Mouse (Mus musculus): ENCODE results near the gene Vgll3. TPM values are rescaled to one million over a fixed set of nuclear protein-coding genes. Genes with fewer than 3 reads are reported as not detected.

Vgll3 gene
- polyA plus RNA-seq, 1 experiment = 17.8 TPM

DNA sequence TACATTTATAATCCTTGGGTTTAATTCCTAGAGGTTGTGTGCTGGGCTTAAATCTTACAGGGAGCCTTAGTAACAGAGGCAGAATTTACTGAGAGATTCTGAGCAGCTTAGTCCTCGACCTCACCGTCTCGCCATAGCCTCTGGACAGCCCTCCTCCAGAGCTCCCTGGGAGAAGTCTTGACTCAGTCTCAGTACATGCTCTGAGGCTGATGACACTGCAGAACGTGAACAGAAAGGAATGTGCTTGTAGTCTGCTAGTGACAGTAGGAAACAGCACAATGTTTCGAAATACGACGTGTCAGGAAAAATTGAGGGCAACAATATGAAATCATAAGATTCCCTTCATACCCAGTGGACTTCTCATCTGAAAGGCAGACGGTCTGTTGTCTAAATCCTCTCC, 3.7 kb downstream of the Vgll3 start:
- Histone ChIP-seq H3K4me2 (ENCODE audit: low read depth) (peak overlapping the region; percentile 84), H3K36me3 (ENCODE audit: control insufficient read depth, insufficient read depth) (no peaks in the 10 kb centered on the region), H3K27me3 (ENCODE audit: control insufficient read depth, insufficient read depth, insufficient read length) (no peaks in the 10 kb centered on the region), H3K79me2 (ENCODE audit: control insufficient read depth, insufficient read depth) (peaks cover 40% of the 10 kb centered on the region), H3ac (ENCODE audit: control insufficient read depth, insufficient read length) (no peak overlapping the region), H3K4me3 (peak overlapping the region; percentile 66)
- TF ChIP-seq POLR2AphosphoS2 (IDR thresholded peaks at IDR 0.05; ENCODE audit: insufficient read length, low read depth) = no peak
- TF ChIP-seq MYOD1 (IDR thresholded peaks at IDR 0.05; ENCODE audit: control insufficient read depth in 1 of 3, insufficient read length in 2 of 3, low read depth in 2 of 3) = no peak
- no peak for TF ChIP-seq SRF (IDR thresholded peaks at IDR 0.05; ENCODE audit: control insufficient read depth, insufficient read length, low read depth)
- TF ChIP-seq REST (IDR thresholded peaks at IDR 0.05; ENCODE audit: insufficient read depth, insufficient read length) = no peak
- TF ChIP-seq TCF3 (IDR thresholded peaks at IDR 0.05; ENCODE audit: insufficient read length, low read depth) = no peak
- TF ChIP-seq USF1 (IDR thresholded peaks at IDR 0.05; ENCODE audit: low read depth) = no peak
- no peak for TF ChIP-seq TCF12 (IDR thresholded peaks at IDR 0.05; ENCODE audit: insufficient read depth, poor library complexity, severe bottlenecking)
- peak; percentile 35 for TF ChIP-seq POLR2A (IDR thresholded peaks at IDR 0.05; ENCODE audit: insufficient read length, low read depth)
- no peak for TF ChIP-seq E2F4 (IDR thresholded peaks at IDR 0.05; ENCODE audit: insufficient read depth)
- TF ChIP-seq MYOG (IDR thresholded peaks at IDR 0.05; ENCODE audit: control insufficient read depth in 1 of 3, insufficient read depth in 1 of 3, insufficient read length in 2 of 3, low read depth in 2 of 3) = no peak
- TF ChIP-seq CEBPB (IDR thresholded peaks at IDR 0.05; ENCODE audit: insufficient read depth, poor library complexity, severe bottlenecking) = peak; percentile 49; the same call in 1 of the 2 replicates
- no peak for TF ChIP-seq MAX (IDR thresholded peaks at IDR 0.05; ENCODE audit: low read depth)

DNA sequence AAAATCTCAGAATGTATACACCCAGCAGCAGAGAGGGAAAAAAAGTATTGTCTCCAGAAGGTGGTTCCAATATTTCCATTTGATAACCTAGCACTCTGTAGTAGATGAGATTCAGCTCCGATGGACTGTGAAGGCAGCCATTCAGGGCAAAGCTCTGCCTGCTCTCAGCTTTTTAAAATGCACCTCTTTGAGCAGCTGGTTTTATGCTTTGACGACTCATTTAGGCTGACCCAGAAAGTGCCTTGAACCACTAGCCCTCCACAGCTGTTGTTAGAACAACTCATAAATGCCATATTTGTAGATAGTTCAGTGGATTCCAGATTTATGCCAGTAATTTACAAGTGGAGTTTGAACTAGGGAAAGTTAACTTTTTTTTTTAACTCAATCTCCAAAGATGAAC, 5.7 kb downstream of the Vgll3 start:
- Histone ChIP-seq H3K36me3 (ENCODE audit: control insufficient read depth, insufficient read depth) (no peaks in the 10 kb centered on the region), H3K27me3 (ENCODE audit: control insufficient read depth, insufficient read depth, insufficient read length) (no peaks in the 10 kb centered on the region), H3ac (ENCODE audit: control insufficient read depth, insufficient read length) (no peak overlapping the region), H3K4me2 (ENCODE audit: low read depth) (peak overlapping the region; percentile 57), H3K4me3 (no peak overlapping the region), H3K79me2 (ENCODE audit: control insufficient read depth, insufficient read depth) (peaks cover 60% of the 10 kb centered on the region)
- no peak for TF ChIP-seq CEBPB (IDR thresholded peaks at IDR 0.05; ENCODE audit: insufficient read depth, poor library complexity, severe bottlenecking)
- TF ChIP-seq POLR2A (IDR thresholded peaks at IDR 0.05; ENCODE audit: insufficient read length, low read depth) = no peak
- TF ChIP-seq TCF12 (IDR thresholded peaks at IDR 0.05; ENCODE audit: insufficient read depth, poor library complexity, severe bottlenecking) = peak; percentile 69
- peak in 2 of 3 experiments; percentile 45 to 69 for TF ChIP-seq MYOG (IDR thresholded peaks at IDR 0.05; ENCODE audit: control insufficient read depth in 1 of 3, insufficient read depth in 1 of 3, insufficient read length in 2 of 3, low read depth in 2 of 3)
- no peak for TF ChIP-seq MAX (IDR thresholded peaks at IDR 0.05; ENCODE audit: low read depth)
- no peak for TF ChIP-seq E2F4 (IDR thresholded peaks at IDR 0.05; ENCODE audit: insufficient read depth)
- no peak for TF ChIP-seq REST (IDR thresholded peaks at IDR 0.05; ENCODE audit: insufficient read depth, insufficient read length)
- no peak for TF ChIP-seq USF1 (IDR thresholded peaks at IDR 0.05; ENCODE audit: low read depth)
- peak; percentile 12 for TF ChIP-seq SRF (IDR thresholded peaks at IDR 0.05; ENCODE audit: control insufficient read depth, insufficient read length, low read depth)
- no peak for TF ChIP-seq POLR2AphosphoS2 (IDR thresholded peaks at IDR 0.05; ENCODE audit: insufficient read length, low read depth)
- no peak for TF ChIP-seq TCF3 (IDR thresholded peaks at IDR 0.05; ENCODE audit: insufficient read length, low read depth)
- TF ChIP-seq MYOD1 (IDR thresholded peaks at IDR 0.05; ENCODE audit: control insufficient read depth in 1 of 3, insufficient read length in 2 of 3, low read depth in 2 of 3) = peak; percentile 12 to 74 (median 64)

DNA sequence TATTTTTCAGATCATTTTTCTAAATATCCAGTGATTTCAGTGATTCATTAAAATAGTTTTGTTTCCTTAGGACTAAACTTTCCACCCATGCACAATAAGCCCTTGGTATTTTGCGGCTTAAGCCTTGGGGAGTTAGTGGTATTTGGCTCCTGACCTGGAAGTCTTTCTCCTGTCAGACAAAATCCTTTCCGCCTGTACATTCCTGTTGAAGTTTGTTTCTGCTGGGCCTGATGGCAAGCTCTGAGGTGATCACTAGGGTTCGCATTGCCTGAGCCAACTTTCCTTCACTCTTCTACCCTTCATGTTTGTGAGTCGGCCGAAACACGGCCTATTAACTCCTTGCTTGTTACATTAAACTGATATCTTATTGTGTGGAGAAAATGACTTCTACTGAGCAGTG, 8.7 kb downstream of the Vgll3 start:
- H3K27me3 ChIP-seq (ENCODE audit: control insufficient read depth, insufficient read depth, insufficient read length) = no peaks in the 10 kb centered on the region
- TF ChIP-seq CEBPB (IDR thresholded peaks at IDR 0.05; ENCODE audit: insufficient read depth, poor library complexity, severe bottlenecking) (no peak), MYOG (IDR thresholded peaks at IDR 0.05; ENCODE audit: control insufficient read depth in 1 of 3, insufficient read depth in 1 of 3, insufficient read length in 2 of 3, low read depth in 2 of 3) (no peak), POLR2AphosphoS2 (IDR thresholded peaks at IDR 0.05; ENCODE audit: insufficient read length, low read depth) (no peak), E2F4 (IDR thresholded peaks at IDR 0.05; ENCODE audit: insufficient read depth) (no peak), TCF12 (IDR thresholded peaks at IDR 0.05; ENCODE audit: insufficient read depth, poor library complexity, severe bottlenecking) (no peak), USF1 (IDR thresholded peaks at IDR 0.05; ENCODE audit: low read depth) (no peak), MAX (IDR thresholded peaks at IDR 0.05; ENCODE audit: low read depth) (no peak), TCF3 (IDR thresholded peaks at IDR 0.05; ENCODE audit: insufficient read length, low read depth) (no peak), SRF (IDR thresholded peaks at IDR 0.05; ENCODE audit: control insufficient read depth, insufficient read length, low read depth) (no peak), POLR2A (IDR thresholded peaks at IDR 0.05; ENCODE audit: insufficient read length, low read depth) (no peak), REST (IDR thresholded peaks at IDR 0.05; ENCODE audit: insufficient read depth, insufficient read length) (no peak), MYOD1 (IDR thresholded peaks at IDR 0.05; ENCODE audit: control insufficient read depth in 1 of 3, insufficient read length in 2 of 3, low read depth in 2 of 3) (no peak)
- no peak overlapping the region for H3ac ChIP-seq (ENCODE audit: control insufficient read depth, insufficient read length)
- no peak overlapping the region for H3K4me3 ChIP-seq
- H3K79me2 ChIP-seq (ENCODE audit: control insufficient read depth, insufficient read depth) = peaks cover 54% of the 10 kb centered on the region
- H3K4me2 ChIP-seq (ENCODE audit: low read depth) = peak overlapping the region; percentile 50
- H3K36me3 ChIP-seq (ENCODE audit: control insufficient read depth, insufficient read depth) = no peaks in the 10 kb centered on the region

DNA sequence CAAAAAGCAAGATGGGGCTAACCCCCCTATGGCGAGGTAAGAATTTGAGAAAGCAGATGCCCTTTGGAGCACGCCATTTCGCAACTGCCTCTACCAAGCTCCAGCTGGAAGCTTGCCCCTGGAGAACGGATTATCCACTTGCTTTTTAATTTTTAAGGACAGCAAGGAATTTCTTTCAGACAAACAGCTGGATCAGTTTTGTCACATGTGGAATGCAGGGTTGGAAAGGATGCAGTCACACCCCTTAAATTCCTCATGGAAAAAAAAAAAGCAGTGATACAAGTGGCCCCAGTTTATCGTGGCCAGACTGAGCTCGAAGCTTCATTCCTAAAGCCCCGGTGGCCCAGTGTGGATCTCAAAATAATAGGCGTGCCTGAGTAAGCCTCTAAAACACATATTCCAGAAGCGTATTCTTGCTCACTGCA, 13.1 kb downstream of the Vgll3 start:
- H3K4me3 ChIP-seq = no peak overlapping the region
- H3ac ChIP-seq (ENCODE audit: control insufficient read depth, insufficient read length) = no peak overlapping the region
- peaks cover 7% of the 10 kb centered on the region for H3K36me3 ChIP-seq (ENCODE audit: control insufficient read depth, insufficient read depth)
- TF ChIP-seq TCF12 (IDR thresholded peaks at IDR 0.05; ENCODE audit: insufficient read depth, poor library complexity, severe bottlenecking) (no peak), CEBPB (IDR thresholded peaks at IDR 0.05; ENCODE audit: insufficient read depth, poor library complexity, severe bottlenecking) (peak; percentile 83)
- peaks cover 33% of the 10 kb centered on the region for H3K79me2 ChIP-seq (ENCODE audit: control insufficient read depth, insufficient read depth)
- no peaks in the 10 kb centered on the region for H3K27me3 ChIP-seq (ENCODE audit: control insufficient read depth, insufficient read depth, insufficient read length)
- peak overlapping the region; percentile 20 for H3K4me2 ChIP-seq (ENCODE audit: low read depth)

DNA sequence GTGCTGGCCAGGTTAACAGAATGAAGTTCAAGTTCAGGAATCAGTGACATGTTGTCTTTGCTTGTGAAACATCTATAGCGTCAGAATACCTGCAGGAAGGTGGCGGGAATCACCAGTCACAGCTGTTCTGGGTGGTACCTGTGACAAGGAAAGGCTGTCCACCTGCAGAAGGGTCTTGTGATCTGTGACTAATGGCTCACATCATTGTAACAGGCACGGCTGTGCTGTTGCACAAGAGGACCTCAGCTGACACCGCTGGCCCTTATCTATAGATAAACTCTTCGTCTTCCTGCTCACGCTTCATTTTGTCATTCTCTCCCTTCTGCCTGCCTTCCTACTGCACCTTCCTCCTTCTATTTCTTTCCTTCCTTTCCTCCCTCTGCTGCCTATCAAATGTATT, 14.0 kb downstream of the Vgll3 start:
- Histone ChIP-seq H3K79me2 (ENCODE audit: control insufficient read depth, insufficient read depth) (peaks cover 26% of the 10 kb centered on the region), H3K4me3 (no peak overlapping the region), H3K27me3 (ENCODE audit: control insufficient read depth, insufficient read depth, insufficient read length) (no peaks in the 10 kb centered on the region), H3ac (ENCODE audit: control insufficient read depth, insufficient read length) (no peak overlapping the region), H3K4me2 (ENCODE audit: low read depth) (no peak overlapping the region), H3K36me3 (ENCODE audit: control insufficient read depth, insufficient read depth) (peaks cover 7% of the 10 kb centered on the region)
- no peak for TF ChIP-seq SRF (IDR thresholded peaks at IDR 0.05; ENCODE audit: control insufficient read depth, insufficient read length, low read depth)
- no peak for TF ChIP-seq MYOG (IDR thresholded peaks at IDR 0.05; ENCODE audit: control insufficient read depth in 1 of 3, insufficient read depth in 1 of 3, insufficient read length in 2 of 3, low read depth in 2 of 3)
- TF ChIP-seq REST (IDR thresholded peaks at IDR 0.05; ENCODE audit: insufficient read depth, insufficient read length) = no peak
- TF ChIP-seq USF1 (IDR thresholded peaks at IDR 0.05; ENCODE audit: low read depth) = no peak
- TF ChIP-seq CEBPB (IDR thresholded peaks at IDR 0.05; ENCODE audit: insufficient read depth, poor library complexity, severe bottlenecking) = no peak
- TF ChIP-seq POLR2A (IDR thresholded peaks at IDR 0.05; ENCODE audit: insufficient read length, low read depth) = no peak
- TF ChIP-seq TCF12 (IDR thresholded peaks at IDR 0.05; ENCODE audit: insufficient read depth, poor library complexity, severe bottlenecking) = no peak
- TF ChIP-seq TCF3 (IDR thresholded peaks at IDR 0.05; ENCODE audit: insufficient read length, low read depth) = no peak
- no peak for TF ChIP-seq E2F4 (IDR thresholded peaks at IDR 0.05; ENCODE audit: insufficient read depth)
- no peak for TF ChIP-seq MYOD1 (IDR thresholded peaks at IDR 0.05; ENCODE audit: control insufficient read depth in 1 of 3, insufficient read length in 2 of 3, low read depth in 2 of 3)
- no peak for TF ChIP-seq POLR2AphosphoS2 (IDR thresholded peaks at IDR 0.05; ENCODE audit: insufficient read length, low read depth)
- TF ChIP-seq MAX (IDR thresholded peaks at IDR 0.05; ENCODE audit: low read depth) = no peak

All from myocyte (in vitro differentiated cells).